Mouse (Mus musculus) limb, embryonic 14.5 days (tissue): ENCODE data around the gene Dusp22. TPM values are rescaled to one million over a fixed set of nuclear protein-coding genes. Genes with fewer than 3 reads are reported as not detected.
A peak's percentile ranks its signal among the peaks of the same experiment; 100 is the strongest.

Source experiments
- ATAC-seq: fragments of 200-750 bp; cut with Nextera tagmentation; 2 replicates; pipeline ENCODE4 v1.8.0; 2017; ENCODE audit warnings: low read depth, moderate number of reproducible peaks, moderate TSS enrichment; ENCODE audit not compliant: low FRiP score
- DNase-seq: peaks from one replicate; pipeline ENCODE4 v3.0.0-alpha.2; 2015; ENCODE audit warnings: low spot score
- H3K27ac ChIP-seq: fragments of 300-500 bp; sonication (generic); replicated peaks from 2 replicates; pipeline ENCODE4 v1.5.1; 2014; ENCODE audit warnings: low read depth, mild to moderate bottlenecking, low read length, moderate library complexity, mixed read lengths
- H3K27me3 ChIP-seq: fragments of 300-500 bp; sonication (generic); 2 replicates; pipeline ENCODE4 v1.6.1; 2014; ENCODE audit warnings: low read length, mixed read lengths; ENCODE audit not compliant: control insufficient read depth, insufficient read depth
- H3K36me3 ChIP-seq: fragments of 300-500 bp; sonication (generic); 2 replicates; pipeline ENCODE4 v1.6.1; 2014; ENCODE audit warnings: mild to moderate bottlenecking, low read length, moderate library complexity, mixed read lengths; ENCODE audit not compliant: control insufficient read depth, insufficient read depth
- H3K4me1 ChIP-seq: fragments of 300-500 bp; sonication (generic); 2 replicates; pipeline ENCODE4 v1.6.1; 2014; ENCODE audit warnings: antibody characterized with exemption, low read length, mixed read lengths; ENCODE audit not compliant: control insufficient read depth, insufficient read depth
- H3K4me2 ChIP-seq: fragments of 300-500 bp; sonication (generic); replicated peaks from 2 replicates; pipeline ENCODE4 v1.6.1; 2014; ENCODE audit warnings: low read depth, mild to moderate bottlenecking, low read length, moderate library complexity; ENCODE audit not compliant: severe bottlenecking
- H3K4me3 ChIP-seq: fragments of 300-500 bp; sonication (generic); replicated peaks from 2 replicates; pipeline ENCODE4 v1.5.1; 2014; ENCODE audit warnings: low read length
- H3K9ac ChIP-seq: fragments of 300-500 bp; sonication (generic); 2 replicates; pipeline ENCODE4 v1.6.1; 2014; ENCODE audit warnings: mild to moderate bottlenecking, low read depth, low read length, moderate library complexity; ENCODE audit not compliant: severe bottlenecking
- H3K9me3 ChIP-seq: fragments of 300-500 bp; sonication (generic); 2 replicates; pipeline ENCODE4 v1.6.1; 2016; ENCODE audit warnings: low read length; ENCODE audit not compliant: control insufficient read depth
- POLR2A ChIP-seq: fragments of 200-500 bp; IDR thresholded peaks from 2 replicates; pipeline ENCODE4 v1.8.0; 2012; ENCODE audit warnings: inconsistent platforms, mild to moderate bottlenecking, moderate library complexity, borderline replicate concordance; ENCODE audit not compliant: insufficient read depth, insufficient read length; ENCODE audit errors: extremely low read depth
- WGBS: fragments of 180-500 bp; shearing (Covaris S2); extraction: QIAGEN DNeasy Blood & Tissue Kit; methylation state at CpG from one replicate; pipeline ENCODE4 v1.1.7; 2014; 5-methylcytosine and 5-hydroxymethylcytosine counted together
- polyA plus RNA-seq, 2 experiments: library from polyadenylated mRNA; depleted of rRNA in 1 of 2; stranded (reverse) in 1 of 2; unstranded in 1 of 2; fragments of >200 nt; fragmentation: Nextera tagmentation in 1 of 2; extraction: Ambion mirVana in 1 of 2; gene quantifications; 2 replicates each; pipeline versions ENCODE4 v1.2.1 to v1.2.3; 2012 to 2014

The Dusp22 gene
- polyA plus RNA-seq (2012; rRNA removed) (24.3 and 28.5 TPM in 2 replicates), polyA plus RNA-seq (2014; fragmentation: Nextera tagmentation; extraction: Ambion mirVana) (35.9 and 40.3 TPM in 2 replicates)

- Histone ChIP-seq H3K4me2 (peak within 1 kb of the TSS; percentile 74), H3K27me3 (no peaks in the 10 kb centered on the region), H3K27ac (peak within 1 kb of the TSS; percentile 58), H3K36me3 (no peaks in the 10 kb centered on the region), H3K4me1 (no peaks in the 10 kb centered on the region; the same call in 1 of the 2 replicates), H3K9ac (peak within 1 kb of the TSS; percentile 87), H3K9me3 (no peaks in the 10 kb centered on the region), H3K4me3 (peak within 1 kb of the TSS; percentile 73)
- DNase-seq (peak; percentile 73), ATAC-seq (peak; percentile 90)
- 1% methylated on average over 31 of the region's 74 CpGs for WGBS
- no peak for TF ChIP-seq POLR2A
Observed at GRCm38 (mm10) chr13:30659613-30660505, at the start of gene Dusp22. TSS of gene Dusp22 (plus strand) at chr13:30659999.

GRCm38 (mm10) chr13:30612079-30612794, 47.6 kb upstream of the Dusp22 start:
- no peaks in the 10 kb centered on the region for H3K27me3 ChIP-seq
- no peaks in the 10 kb centered on the region for H3K4me1 ChIP-seq
- no peaks in the 10 kb centered on the region for H3K36me3 ChIP-seq
- H3K4me3 ChIP-seq: no peak overlapping the region
- H3K9ac ChIP-seq: no peak overlapping the region
- WGBS: 85% methylated on average over 6 of the region's 6 CpGs
- H3K4me2 ChIP-seq: no peak overlapping the region
- no peak for DNase-seq
- H3K9me3 ChIP-seq: no peaks in the 10 kb centered on the region
- no peak for TF ChIP-seq POLR2A
- no peak overlapping the region for H3K27ac ChIP-seq
- no peak for ATAC-seq

- Histone ChIP-seq H3K27me3 (no peaks in the 10 kb centered on the region), H3K9ac (no peak overlapping the region), H3K27ac (no peak overlapping the region), H3K4me3 (no peak overlapping the region), H3K4me1 (no peaks in the 10 kb centered on the region), H3K4me2 (no peak overlapping the region), H3K9me3 (no peaks in the 10 kb centered on the region), H3K36me3 (no peaks in the 10 kb centered on the region)
- 60% methylated on average over 3 of the region's 3 CpGs for WGBS
- no peak for ATAC-seq
- no peak for DNase-seq
- TF ChIP-seq POLR2A: no peak
Observed at GRCm38 (mm10) chr13:30619684-30620083, 40.1 kb upstream of the Dusp22 start.

- no peaks in the 10 kb centered on the region for H3K36me3 ChIP-seq
Observed at GRCm38 (mm10) chr13:30628195-30629048, 31.4 kb upstream of the Dusp22 start.

More at GRCm38 (mm10) chr13:30628195-30629048, 31.4 kb upstream of the Dusp22 start:
- H3K9me3 ChIP-seq: no peaks in the 10 kb centered on the region
- H3K4me2 ChIP-seq: no peak overlapping the region
- H3K4me1 ChIP-seq: no peaks in the 10 kb centered on the region
- ATAC-seq (no peak), DNase-seq (no peak)
- no peak overlapping the region for H3K27ac ChIP-seq
- no peak overlapping the region for H3K9ac ChIP-seq
- WGBS: 69% methylated on average over 8 of the region's 8 CpGs
- no peaks in the 10 kb centered on the region for H3K27me3 ChIP-seq
- no peak for TF ChIP-seq POLR2A
- H3K4me3 ChIP-seq: no peak overlapping the region
